Mouse (Mus musculus) left cerebral cortex, adult 18-20 months (tissue): ENCODE measurements around the gene Chac2. TPM values are rescaled to one million over a fixed set of nuclear protein-coding genes. Genes with fewer than 3 reads are reported as not detected.
"Not testable (repeated sequence)": the region's sequence is repeated elsewhere in the genome, so short reads cannot be mapped to it uniquely, and the experiment has no call there.

Experiments
- DNase-seq, 2 experiments: peaks; one replicate each; pipeline ENCODE4 v3.0.0; 2021 to 2022; ENCODE audit warnings: low spot score in 2 of 2, mixed read lengths in 1 of 2
- long read RNA-seq, 2 experiments: library from polyadenylated mRNA; stranded (forward); transcript quantifications; one replicate each; pipeline ENCODE4 v2.0.0; 2021
- total RNA-seq, 2 experiments: library from RNA; stranded (reverse); gene quantifications; 2 replicates each; pipeline ENCODE4 v1.2.3; 2021

The Chac2 gene
- total RNA-seq = 10 to 100 TPM; 13.6 to 17.7 TPM
- long read RNA-seq, experiment 1, transcript Chac2-201 (2 exons, 1,018 nt) = minor isoform, 8 of 21 reads
- long read RNA-seq, experiment 1, transcript Chac2-202 (3 exons, 1,315 nt) = major isoform, 10 of 21 reads
- long read RNA-seq, experiment 1, partial matches to known transcripts = 1 of 21 reads
- long read RNA-seq, experiment 1, other reads (novel, unspliced or antisense) = 2 of 21 reads
- long read RNA-seq, experiment 2, transcript Chac2-202 (3 exons, 1,315 nt) = major isoform, 12 of 17 reads
- long read RNA-seq, experiment 2, partial matches to known transcripts = 0 of 17 reads
- long read RNA-seq, experiment 2, other reads (novel, unspliced or antisense) = 1 of 17 reads

DNA sequence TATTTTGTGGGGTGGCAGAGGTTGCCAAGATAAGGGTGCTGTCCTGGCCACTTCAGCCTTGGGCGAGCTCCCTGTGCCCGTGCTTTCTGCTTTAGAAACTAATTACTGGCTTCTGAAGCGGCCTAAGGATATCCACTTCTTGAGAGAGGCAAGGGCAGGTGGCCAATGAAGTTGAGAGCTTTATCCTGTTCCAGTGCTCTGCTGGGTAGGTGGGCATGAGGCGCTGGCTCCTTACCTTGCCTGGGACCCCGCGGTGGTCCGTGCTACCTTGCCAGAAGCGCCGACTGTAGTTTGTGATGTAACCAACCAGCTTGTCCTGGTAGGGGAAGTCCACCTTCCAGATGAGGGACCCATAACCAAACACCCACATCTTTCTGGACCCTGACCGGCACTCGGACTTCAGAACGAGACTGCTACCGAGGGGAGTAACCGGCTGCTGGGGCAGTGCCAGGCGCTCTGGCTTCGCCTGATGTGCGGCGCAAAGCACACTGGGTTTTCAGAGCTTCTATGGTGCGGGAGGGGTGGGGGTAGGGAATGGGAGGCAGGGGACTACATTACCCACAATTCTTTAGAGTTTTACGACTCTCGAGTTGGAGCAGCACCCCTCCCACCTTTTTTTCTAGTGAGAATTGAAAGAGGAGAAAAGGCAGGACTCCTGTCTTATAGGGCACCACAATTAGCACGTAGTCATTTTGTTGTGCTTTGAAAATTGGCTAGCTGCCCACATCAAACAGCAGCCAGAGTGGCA is at the start of gene Chac2:
Chac2 (minus strand) TSS at position 474 of the 748 bp plus-strand sequence.
- peak; percentile 81 to 89 for DNase-seq

DNA sequence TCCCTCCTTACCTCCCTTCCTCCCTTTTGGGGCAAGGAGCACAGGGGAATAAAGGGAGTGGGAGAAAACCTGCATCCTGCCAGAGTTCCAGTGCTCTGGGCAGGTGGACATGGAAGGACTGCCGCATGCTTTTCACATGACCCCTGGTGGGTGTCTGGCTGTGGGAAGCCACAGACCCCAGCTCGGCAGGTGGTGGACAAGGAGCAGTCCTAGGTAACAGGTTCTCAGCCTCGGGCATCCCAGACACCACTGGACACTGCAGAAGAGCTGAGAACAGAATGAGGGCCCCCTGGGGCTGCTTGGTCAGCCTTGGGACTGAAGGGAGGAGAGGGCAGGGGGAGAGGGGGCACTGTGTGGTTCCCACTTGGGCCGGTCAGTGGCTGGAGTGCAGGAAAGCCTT is 48.8 kb upstream of the Chac2 start:
- DNase-seq = no peak

DNA sequence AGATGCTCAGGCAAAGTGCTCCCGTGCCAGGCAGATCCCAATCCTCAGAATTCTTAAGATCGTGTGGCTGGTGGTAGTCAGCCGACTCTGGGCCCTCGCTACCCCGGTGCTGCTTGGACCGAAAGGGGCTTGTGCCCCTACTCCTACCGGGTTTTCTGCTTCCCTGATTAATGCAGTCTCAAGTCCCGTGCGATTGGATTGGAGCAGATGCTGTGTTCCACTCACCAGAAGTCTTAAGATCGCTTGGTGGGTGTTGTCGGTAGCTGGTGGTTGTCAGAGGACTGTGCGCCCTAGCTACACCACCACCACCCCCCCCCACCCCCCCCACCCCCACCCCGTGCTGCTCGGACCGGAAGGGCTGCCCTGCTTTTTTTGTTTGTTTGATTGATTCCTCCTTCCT is 31.3 kb upstream of the Chac2 start:
- DNase-seq = not testable (repeated sequence)

DNA sequence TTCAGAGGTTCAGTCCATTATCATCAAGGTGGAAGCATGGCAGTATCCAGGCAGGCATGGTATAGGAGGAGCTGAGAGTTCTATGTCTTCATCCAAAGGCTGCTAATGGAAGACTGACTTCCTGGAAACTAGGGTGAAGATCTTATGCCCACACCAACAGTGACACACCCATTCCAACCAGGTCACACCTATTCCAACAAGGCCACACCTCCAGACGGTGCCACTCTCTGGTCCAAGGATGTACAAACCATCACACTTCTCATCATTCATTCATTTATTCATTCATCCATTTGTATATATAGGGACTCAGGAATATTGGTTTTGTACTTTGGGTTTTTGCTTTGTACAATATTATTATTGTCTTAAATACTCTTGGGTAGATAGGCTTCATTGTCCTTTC is 23.5 kb upstream of the Chac2 start:
- DNase-seq = not testable (repeated sequence)

DNA sequence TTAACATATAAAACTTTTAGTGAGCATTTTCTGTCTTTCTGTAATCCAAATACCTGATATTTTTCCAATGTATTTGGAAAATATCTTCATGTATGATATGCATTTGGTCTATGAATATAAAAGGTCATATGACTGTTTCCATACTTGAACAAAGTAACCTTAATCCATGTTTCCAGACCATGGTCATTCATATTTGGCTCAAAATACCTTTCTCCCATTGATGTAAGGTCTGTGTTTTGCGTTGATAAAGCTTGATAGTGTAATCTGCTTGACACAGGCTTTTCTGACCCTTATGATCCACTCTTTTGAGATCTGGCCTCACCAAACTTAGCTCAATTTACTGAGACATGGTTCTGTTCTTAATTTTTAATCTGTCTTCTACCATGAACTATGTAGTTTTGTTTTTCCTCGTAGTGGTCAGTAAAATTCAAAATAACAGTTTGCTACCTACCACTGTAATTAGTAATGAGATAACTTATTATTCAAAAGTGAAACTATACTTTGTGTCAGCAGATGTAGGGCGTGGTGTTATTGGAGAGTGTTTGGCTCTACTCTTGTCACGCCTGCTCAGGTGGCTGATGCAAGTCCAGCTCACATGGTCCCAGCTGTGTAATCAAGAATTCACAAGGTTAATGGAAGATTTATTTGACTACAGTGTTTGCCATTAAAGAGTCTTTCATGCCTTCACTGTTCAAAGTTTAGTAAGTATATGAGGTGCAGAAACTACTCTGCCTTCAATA is 15.2 kb upstream of the Chac2 start:
- no peak for DNase-seq

DNA sequence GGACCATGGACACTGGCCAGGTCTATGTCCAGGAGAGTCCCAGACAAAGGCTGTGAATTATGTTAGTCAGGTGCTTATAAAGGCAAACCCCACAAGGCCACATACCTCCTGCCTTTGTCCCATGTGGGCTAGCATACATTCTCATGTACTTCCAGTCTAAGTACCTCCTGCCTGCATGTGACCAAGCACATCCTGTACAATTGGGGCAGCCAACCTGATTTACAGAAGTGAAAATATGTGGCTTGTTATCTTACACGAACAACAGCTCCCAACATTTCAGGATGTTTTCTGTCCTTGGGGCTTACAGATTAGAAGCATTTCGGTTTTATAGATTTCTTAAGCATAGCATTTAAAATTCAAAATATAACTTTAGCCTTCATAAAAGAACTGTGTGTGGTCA is 13.9 kb upstream of the Chac2 start:
- no peak for DNase-seq

DNA sequence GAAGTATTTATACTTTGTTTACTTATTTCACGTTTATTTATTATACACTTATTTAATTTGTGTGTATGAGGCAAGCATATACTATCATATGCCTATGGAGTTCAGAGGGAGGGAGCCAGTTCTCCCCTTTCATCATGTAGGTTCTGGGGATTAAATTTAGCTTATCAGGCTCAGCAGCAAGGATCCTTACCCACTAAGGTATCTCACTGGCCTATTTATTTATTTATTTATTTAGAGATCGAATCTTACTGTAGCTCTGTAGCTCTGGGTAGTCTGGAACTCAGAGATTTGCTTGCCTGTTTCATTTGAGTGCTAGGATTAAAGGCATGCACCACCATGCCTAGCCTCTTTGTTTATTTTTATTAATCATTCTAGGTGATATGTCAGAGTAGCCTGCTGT is 12.6 kb upstream of the Chac2 start:
- DNase-seq = no peak

DNA sequence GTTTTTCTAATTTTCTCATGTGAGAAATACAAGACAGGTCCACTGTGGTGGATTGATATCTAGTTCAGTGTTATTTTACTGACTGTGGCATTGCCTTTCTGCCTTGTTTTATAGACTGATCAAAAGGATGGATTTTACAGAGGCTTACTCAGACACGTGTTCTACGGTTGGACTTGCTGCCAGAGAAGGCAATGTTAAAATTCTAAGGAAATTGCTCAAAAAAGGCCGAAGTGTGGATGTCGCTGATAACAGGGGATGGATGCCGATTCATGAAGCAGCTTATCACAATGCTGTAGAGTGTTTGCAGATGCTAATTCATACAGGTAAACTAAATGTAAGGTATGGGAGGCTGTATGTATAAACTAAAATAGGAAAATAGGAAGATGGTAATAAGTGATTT is 12.0 kb upstream of the Chac2 start:
- no peak for DNase-seq

DNA sequence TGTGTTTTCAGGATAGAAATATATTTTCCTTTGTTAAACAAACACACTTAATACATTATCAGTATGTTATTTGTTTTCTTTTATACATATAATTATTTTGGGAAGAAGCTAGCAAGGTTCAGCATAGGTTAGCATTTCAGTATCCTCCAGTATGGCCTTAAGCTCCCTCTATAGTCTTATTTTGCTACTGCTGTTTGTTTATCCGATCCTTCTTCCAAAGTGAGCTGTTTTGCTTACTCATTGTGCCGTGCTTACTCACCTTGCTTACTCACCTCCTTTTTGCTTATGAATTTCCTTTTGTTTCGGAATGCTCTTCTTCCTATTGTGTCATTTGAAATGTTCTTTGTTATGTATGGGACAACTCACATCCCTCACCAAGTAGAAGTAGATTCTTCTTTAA is 10.5 kb upstream of the Chac2 start:
- no peak for DNase-seq

DNA sequence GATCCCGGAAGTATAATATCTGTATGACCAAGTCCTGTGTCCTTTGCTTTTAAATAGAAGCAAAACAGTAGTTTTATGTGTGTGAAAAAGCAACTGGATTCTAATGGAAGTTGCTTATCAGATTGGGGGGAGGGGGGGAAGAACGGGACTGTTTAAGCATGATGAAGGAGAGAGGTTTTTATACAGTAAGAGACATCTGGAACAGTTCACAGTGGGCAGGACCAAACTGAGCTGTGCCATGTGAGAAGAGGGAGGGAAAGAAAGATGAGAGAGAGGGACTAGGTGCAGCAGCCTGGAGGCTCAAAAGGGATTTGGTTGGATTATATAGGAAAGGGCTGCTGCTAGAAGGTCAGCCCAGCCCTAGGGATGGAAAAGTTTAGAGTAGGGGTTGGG is 471 bp upstream of the Chac2 start:
- peak in 1 of 2 experiments; percentile 2 for DNase-seq

DNA sequence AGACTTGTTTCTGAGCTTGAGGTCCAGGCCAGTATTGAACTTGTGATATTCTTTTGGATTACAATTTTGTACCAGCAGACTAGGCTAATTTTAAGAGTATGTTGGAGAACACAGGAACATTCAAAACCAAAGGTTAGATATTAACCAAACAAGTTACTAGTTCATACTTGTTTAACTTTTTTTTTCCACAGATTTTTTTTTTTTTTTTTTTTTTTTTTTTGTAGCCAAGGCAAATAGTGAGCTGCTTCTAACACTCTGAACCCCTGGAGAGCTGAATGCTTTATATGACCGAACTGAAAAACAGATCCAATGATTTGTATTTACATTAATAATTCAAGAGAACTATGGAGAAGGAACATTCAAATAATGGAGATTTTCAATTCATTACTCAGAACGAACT is 913 bp downstream of the Chac2 start:
- DNase-seq = no peak

DNA sequence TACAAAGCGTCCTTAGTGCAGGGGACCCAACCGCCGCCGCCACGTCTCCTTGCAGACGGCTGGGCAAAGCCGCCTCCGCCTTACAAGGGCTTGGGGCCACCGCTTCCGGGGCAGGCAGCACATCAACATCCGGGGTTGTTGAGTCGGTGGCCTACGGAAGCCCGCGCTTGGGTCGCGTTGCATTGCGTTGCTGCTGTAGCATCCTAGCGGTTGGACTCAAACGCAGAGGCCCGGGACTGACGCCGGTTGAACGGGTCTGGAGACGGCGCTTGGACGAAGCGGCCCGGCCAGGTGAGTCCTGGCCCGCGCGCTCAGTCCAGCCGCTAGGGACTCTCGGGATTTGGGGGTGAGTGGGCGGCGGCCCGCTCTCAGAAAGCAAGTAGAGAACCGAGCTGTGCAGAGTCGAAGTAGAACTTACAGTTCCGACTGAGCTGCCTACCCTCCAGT is 31.8 kb downstream of the Chac2 start, which contains the start of gene Erlec1:
Erlec1 (minus strand) TSS at position 57 of the 447 bp plus-strand sequence.
- DNase-seq = peak; percentile 93 to 95

DNA sequence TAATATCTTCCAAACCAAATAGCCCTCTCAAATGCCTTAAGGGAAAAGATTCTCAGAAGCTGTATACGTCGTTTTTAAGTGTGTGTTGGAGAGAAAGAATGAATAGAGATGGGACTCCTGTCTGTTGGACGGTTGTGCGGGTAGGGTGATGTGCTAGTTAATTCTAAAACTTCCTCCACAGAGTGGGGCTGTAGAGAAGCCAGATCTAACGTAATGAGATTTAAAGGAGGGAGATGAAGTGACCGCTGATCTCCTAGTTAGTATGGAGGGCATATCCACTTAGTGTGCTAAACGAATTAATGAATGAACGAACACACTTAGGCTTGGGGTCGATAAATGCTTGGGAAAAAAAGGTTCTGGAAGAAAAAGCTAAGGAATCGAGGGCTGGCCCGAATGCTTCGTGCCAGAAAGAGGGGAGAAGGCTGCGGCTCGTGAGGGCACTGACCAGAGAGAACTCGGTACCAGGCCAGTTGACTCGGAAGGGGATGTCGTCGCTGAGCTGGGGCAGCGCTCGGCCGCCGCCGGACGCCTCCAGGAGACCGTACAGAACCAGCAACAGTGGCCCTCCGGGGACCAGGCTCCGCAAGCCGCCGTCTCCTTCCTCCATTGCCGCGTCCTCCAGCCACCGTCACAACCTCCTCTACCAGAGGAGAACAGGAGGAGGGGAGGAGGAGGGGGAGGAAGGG is 32.5 kb downstream of the Chac2 start:
- DNase-seq = peak; percentile 21 to 31

DNA sequence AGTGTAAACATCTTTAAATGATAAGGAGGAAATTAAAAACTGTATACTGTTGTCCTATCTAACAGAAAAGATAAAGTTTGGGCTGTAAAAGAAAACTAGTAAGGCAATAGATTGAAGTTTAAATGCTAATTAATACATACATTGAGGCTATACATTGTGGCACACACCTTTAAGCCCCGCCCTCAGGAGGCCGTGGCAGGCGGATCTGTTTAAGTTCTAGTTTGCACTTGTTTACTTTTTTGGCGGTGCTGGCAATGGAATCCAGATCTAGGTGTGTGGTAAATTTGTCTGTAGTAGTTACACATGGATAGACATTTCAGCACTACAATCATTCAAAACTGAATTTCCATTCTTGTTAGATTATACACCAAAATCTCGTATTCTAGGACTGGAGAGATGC is 33.3 kb downstream of the Chac2 start:
- no peak for DNase-seq

DNA sequence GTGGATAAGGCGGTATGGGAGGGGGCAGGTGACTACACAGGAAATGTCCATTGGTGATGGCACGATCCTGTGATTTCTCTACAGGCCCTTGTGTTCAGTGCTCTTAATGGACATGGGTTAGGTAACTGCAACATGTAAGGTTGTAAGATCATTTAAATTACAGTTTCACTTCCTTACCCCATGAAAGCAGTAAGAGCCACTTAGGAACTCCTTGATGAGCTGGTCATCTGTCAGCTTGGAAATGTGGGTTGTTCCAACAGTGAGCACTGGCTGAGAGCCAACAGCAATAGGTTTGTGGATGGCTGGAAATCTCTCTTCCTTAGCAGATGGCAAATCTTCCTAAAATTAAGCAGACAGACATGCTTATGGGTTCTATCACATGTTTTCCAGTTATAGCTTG is 42.6 kb downstream of the Chac2 start:
- DNase-seq = no peak

DNA sequence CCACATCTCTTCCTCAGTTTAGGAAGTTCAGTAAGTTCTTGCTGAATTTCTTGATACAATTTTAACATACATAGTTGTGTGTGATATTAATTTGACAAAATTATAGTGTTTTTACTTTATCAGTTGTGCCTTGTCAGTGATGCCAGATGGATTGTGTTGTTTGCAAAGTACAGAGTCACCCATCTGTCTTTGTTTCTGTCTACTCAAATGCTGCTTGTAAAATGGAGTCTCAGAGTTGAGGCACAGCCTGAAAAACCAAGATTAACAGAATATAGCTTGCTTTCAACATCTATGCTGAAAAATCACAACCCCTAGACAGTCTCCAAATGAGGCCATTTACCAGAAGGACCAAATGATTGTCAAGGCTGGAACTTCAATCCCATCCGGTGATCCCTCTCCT is 57.7 kb downstream of the Chac2 start:
- DNase-seq = no peak

DNA sequence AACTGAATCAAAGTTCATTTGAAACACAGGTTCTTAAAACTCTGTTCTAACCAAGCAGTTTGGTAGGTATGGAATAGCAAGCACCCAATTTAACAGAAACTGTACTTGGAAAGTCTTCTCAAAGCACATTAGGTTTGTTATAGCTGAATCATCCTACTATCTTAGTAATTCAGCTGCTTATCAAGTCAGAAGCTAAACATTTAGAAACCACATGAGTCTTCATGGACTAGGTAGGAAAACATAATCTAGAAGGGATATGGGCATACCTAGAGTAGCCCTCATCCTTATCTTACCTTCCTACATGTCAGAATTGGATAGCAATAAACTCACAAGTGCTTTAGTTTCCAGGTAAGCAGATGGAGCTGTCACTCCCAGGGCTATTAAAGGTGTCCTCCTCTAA is 58.1 kb downstream of the Chac2 start:
- DNase-seq = no peak
